Mouse (Mus musculus) liver, embryonic 14.5 days (tissue): ENCODE data around the gene Marveld3.

ENCODE experiments used
- CTCF ChIP-seq: IDR thresholded peaks from 2 replicates; pipeline ENCODE4 v1.5.1; 2016; ENCODE audit warnings: antibody characterized with exemption, low read depth, control low read depth
- EP300 ChIP-seq: IDR thresholded peaks from 2 replicates; pipeline ENCODE4 v1.6.1; 2016; ENCODE audit warnings: antibody characterized with exemption, low read depth

GRCm38 (mm10) chr8:109987776-109988175 is 25.8 kb upstream of the Marveld3 start:
- TF ChIP-seq CTCF (no peak), EP300 (no peak)
